Mouse (Mus musculus): ENCODE measurements around the gene Tmem202. TPM values are rescaled to one million over a fixed set of nuclear protein-coding genes. Genes with fewer than 3 reads are reported as not detected.

Gene Tmem202
- polyA plus RNA-seq, 1 experiment = 0.34 TPM

DNA sequence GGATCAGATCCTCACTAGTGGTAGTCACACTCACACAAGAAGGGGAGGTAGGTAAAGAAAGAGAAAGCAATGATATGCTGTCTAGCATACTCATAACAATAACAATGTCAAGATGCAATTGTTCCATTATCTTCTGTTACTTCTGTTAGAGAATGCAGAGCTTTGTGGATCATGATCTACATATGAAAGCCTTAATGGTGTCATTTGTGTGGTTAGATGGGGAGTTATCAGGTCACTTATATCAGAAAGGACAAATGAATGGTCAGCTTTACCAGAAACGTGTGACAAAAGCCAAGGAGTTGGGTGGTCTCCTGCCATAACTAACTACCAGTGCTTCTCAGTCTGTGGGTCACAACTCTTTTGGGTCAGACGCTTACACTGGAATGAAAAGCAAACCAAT, 66.5 kb downstream of the Tmem202 start:
- Histone ChIP-seq H3K4me1 (ENCODE audit: control insufficient read depth, insufficient read depth, insufficient read length, low read length) (no peaks in the 10 kb centered on the region; the same call in 1 of the 2 replicates), H3K27ac (ENCODE audit: insufficient read depth, low read depth, low read length) (no peak overlapping the region), H3K27me3 (ENCODE audit: control insufficient read depth, insufficient read depth, low read length) (no peaks in the 10 kb centered on the region), H3K4me3 (ENCODE audit: low read depth, low read length) (no peak overlapping the region), H3K36me3 (ENCODE audit: control insufficient read depth, insufficient read depth, low read length) (peaks cover 6% of the 10 kb centered on the region)
- no peak for TF ChIP-seq CTCF (IDR thresholded peaks at IDR 0.05; ENCODE audit: extremely low read depth, insufficient read length, insufficient replicate concordance, low read depth, low read length)
- no peak for TF ChIP-seq POLR2A (IDR thresholded peaks at IDR 0.05; ENCODE audit: low read depth, low read length)
- 80% methylated on average over 2 of the region's 2 CpGs for WGBS

DNA sequence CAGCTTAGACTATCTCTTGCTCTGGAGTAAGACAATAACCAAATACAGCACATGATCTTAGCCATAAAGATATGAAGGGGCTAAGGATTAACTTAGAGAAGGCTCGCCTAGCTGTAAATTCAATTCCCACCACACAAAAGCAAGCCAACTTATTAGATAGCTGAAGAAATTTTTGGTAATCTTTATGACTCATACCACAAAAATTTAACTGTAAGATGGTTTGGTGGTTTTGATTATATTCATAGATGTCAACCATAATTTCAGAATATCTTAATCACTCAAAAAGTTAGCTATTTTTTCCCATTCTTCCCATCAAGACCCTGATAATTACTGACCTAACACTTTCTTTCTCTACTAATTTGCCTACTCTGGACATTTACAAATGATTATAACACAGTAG, 70.2 kb downstream of the Tmem202 start:
- 30% methylated on average over 1 of the region's 1 CpGs for WGBS
- no peak overlapping the region for H3K27ac ChIP-seq (ENCODE audit: insufficient read depth, low read depth, low read length)
- TF ChIP-seq CTCF (IDR thresholded peaks at IDR 0.05; ENCODE audit: extremely low read depth, insufficient read length, insufficient replicate concordance, low read depth, low read length) = no peak
- no peak for TF ChIP-seq POLR2A (IDR thresholded peaks at IDR 0.05; ENCODE audit: low read depth, low read length)
- no peak overlapping the region for H3K4me3 ChIP-seq (ENCODE audit: low read depth, low read length)
- H3K4me1 ChIP-seq (ENCODE audit: control insufficient read depth, insufficient read depth, insufficient read length, low read length) = no peaks in the 10 kb centered on the region; the same call in 1 of the 2 replicates
- peaks cover 6% of the 10 kb centered on the region for H3K36me3 ChIP-seq (ENCODE audit: control insufficient read depth, insufficient read depth, low read length)
- H3K27me3 ChIP-seq (ENCODE audit: control insufficient read depth, insufficient read depth, low read length) = no peaks in the 10 kb centered on the region

Other genes with a start within 250 kb of the Tmem202 start
- 5.7 and 7.5 TPM in 2 replicates for gene Adpgk, start 248.3 kb downstream of the Tmem202 start, polyA plus RNA-seq (2012; rRNA removed)
- 0.41 and 0.63 TPM in 2 replicates for gene Bbs4, start 186.3 kb downstream of the Tmem202 start, polyA plus RNA-seq (2012; rRNA removed)
- gene Arih1, start 53.2 kb downstream of the Tmem202 start, polyA plus RNA-seq (2012; rRNA removed) = 8.6 and 22.1 TPM in 2 replicates
- 45.1 and 81.2 TPM in 2 replicates for gene Hexa, start 307 bp downstream of the Tmem202 start, polyA plus RNA-seq (2012; rRNA removed)
- 0.79 and 1.2 TPM in 2 replicates for gene Celf6, start 38.1 kb upstream of the Tmem202 start, polyA plus RNA-seq (2012; rRNA removed)
- gene Parp6, start 77.4 kb upstream of the Tmem202 start, polyA plus RNA-seq (2012; rRNA removed) = 5.7 and 12.1 TPM in 2 replicates
- 513 and 1,082 TPM in 2 replicates for gene Pkm, start 116.5 kb upstream of the Tmem202 start, polyA plus RNA-seq (2012; rRNA removed)
- gene Gramd2, start 140.3 kb upstream of the Tmem202 start, polyA plus RNA-seq (2012; rRNA removed) = 4.6 and 6.4 TPM in 2 replicates
- 0.75 and 1.5 TPM in 2 replicates for gene Senp8, start 210.9 kb upstream of the Tmem202 start, polyA plus RNA-seq (2012; rRNA removed)
- gene Myo9a, start 211.0 kb upstream of the Tmem202 start, polyA plus RNA-seq (2012; rRNA removed) = 0.08 and 0.37 TPM in 2 replicates

All from small intestine, adult 2 months (tissue).